In the genomic region with DNA sequence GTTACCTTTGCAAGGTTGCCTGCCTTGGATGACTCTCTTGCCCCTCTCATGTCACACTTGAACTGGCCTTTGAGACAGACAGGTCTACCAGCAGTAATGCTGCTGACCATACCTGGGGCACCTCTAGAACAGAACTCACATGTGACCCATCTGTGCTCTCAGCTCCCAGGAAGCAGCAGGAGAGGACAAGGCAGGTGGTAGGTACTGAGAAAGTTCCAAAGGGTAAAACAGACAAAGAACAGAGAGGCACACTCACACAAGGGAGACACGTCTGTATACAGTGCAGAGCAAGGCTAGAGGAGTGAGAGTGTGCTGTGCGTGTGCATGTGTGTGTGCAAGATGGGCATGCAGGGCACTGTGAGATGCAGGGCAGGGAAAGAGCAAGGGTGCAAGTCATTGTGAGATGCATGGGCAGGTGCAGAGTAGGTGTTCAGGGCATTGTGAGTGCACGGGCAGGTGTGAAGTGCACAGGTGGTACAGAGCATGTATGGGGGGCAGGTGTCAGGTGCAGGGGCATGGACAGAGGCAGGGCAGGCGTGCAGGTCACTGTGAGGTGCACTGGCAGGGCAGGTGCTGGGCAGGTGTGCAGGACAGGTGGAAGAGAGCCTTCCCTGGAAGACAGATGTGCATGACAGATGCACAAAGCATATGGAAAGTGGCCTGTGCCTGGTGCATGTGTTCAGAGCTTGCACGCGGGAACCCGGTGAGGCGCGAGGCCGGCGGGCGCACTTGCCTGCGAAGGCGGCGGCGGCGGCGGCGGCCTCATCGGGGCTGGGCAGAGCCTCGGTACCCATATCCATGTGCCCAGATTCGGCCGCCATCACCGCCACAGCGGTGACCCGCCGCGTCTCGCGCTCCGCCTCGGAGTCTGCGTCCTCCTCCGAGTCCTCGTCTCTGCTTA, we compare ENCODE assay signal across 8 mouse cellular contexts. TPM values are rescaled to one million over a fixed set of nuclear protein-coding genes. Genes with fewer than 3 reads are reported as not detected.
A peak's percentile ranks its signal among the peaks of the same experiment; 100 is the strongest.
DNase-seq lines count a peak whose midpoint lies in the region; ATAC-seq lines count a peak whose summit lies in the region.

No protein-coding gene starts in this region.

- H3K9ac ChIP-seq in forebrain, embryonic 14.5 days (ENCODE audit: low read length): peak overlapping the region; percentile 90
- peak overlapping the region; percentile 95 for H3K9ac ChIP-seq in limb, embryonic 12.5 days (replicated peaks)

- peak; percentile 74 for DNase-seq in cerebellum, adult 11-12 months
- no peak for DNase-seq in cerebellum, adult 11 months
- DNase-seq in right cerebral cortex, adult 2 months (ENCODE audit: low spot score in 2 of 2): peak; percentile 10 to 29
- no peak for DNase-seq in right cerebral cortex, postnatal 25 days
- peak; percentile 46 for DNase-seq in forebrain, embryonic 14.5 days (ENCODE audit: low spot score)
- peak; percentile 70 for DNase-seq in thymus, postnatal 4 days

- H3K36me3 ChIP-seq in forebrain, embryonic 14.5 days (ENCODE audit: control insufficient read depth, insufficient read depth, low read length): peaks cover 22% of the 10 kb centered on the region
- H3K36me3 ChIP-seq in limb, embryonic 12.5 days: peaks cover 26% of the 10 kb centered on the region

- peak overlapping the region; percentile 100 for H3K4me2 ChIP-seq in forebrain, embryonic 14.5 days (ENCODE audit: low read length)
- H3K4me2 ChIP-seq in limb, embryonic 12.5 days: peak overlapping the region; percentile 97

- H3K9me3 ChIP-seq in forebrain, embryonic 14.5 days (replicated peaks; ENCODE audit: control insufficient read depth, low read length): no peaks in the 10 kb centered on the region
- H3K9me3 ChIP-seq in limb, embryonic 12.5 days: no peaks in the 10 kb centered on the region

- WGBS in forebrain, embryonic 14.5 days: 6% methylated on average over 32 of the region's 35 CpGs
- 5% methylated on average over 35 of the region's 35 CpGs for WGBS in limb, embryonic 12.5 days

- peak; percentile 15 for ATAC-seq in forebrain, embryonic 14.5 days
- ATAC-seq in limb, embryonic 12.5 days (ENCODE audit: insufficient number of reproducible peaks, insufficient read depth, low FRiP score, low TSS enrichment, low read depth): peak; percentile 14; the same call in 1 of the 2 replicates
- ATAC-seq in monocyte, adult 5-6 weeks (replicated peaks; ENCODE audit: insufficient number of reproducible peaks, low FRiP score, low TSS enrichment, poor library complexity, severe bottlenecking): 0 out of 2 replicates have a peak, but pooled peaks have one; percentile 2

- H3K27ac ChIP-seq in forebrain, embryonic 14.5 days (ENCODE audit: low read depth, low read length): peak overlapping the region; percentile 99
- peak overlapping the region; percentile 99 for H3K27ac ChIP-seq in limb, embryonic 12.5 days

- peak overlapping the region; percentile 66 for H3K4me3 ChIP-seq in forebrain, embryonic 14.5 days (ENCODE audit: low read depth, low read length)
- H3K4me3 ChIP-seq in limb, embryonic 12.5 days (replicated peaks): peak overlapping the region; percentile 63

- H3K27me3 ChIP-seq in forebrain, embryonic 14.5 days (replicated peaks; ENCODE audit: control insufficient read depth, insufficient read depth, low read length): no peaks in the 10 kb centered on the region
- no peaks in the 10 kb centered on the region for H3K27me3 ChIP-seq in limb, embryonic 12.5 days

- H3K4me1 ChIP-seq in forebrain, embryonic 14.5 days (ENCODE audit: control insufficient read depth, insufficient read depth, low read length): peaks cover 23% of the 10 kb centered on the region
- H3K4me1 ChIP-seq in limb, embryonic 12.5 days (replicated peaks): peaks cover 23% of the 10 kb centered on the region

RNA-seq across cellular contexts. Expression of a gene that starts 0.7 kb away (rescaled TPM):
- polyA plus RNA-seq in forebrain, embryonic 14.5 days (2014; fragmentation: Nextera tagmentation; extraction: Ambion mirVana): 118 and 143 TPM in 2 replicates
- 61.8 and 66.5 TPM in 2 replicates for polyA plus RNA-seq in limb, embryonic 12.5 days (2016; fragmentation: Nextera tagmentation; extraction: Ambion mirVana)
- 10.2 to 21.2 TPM (median 16.0 TPM) in 3 replicates for total RNA-seq in monocyte, adult 5-6 weeks (2017)

RNA-seq across cellular contexts. Expression of a gene that starts 0.7 kb away (rescaled TPM):
- polyA plus RNA-seq in forebrain, embryonic 14.5 days (2014; fragmentation: Nextera tagmentation; extraction: Ambion mirVana): 39.1 and 41.0 TPM in 2 replicates
- 50.7 and 52.0 TPM in 2 replicates for polyA plus RNA-seq in limb, embryonic 12.5 days (2016; fragmentation: Nextera tagmentation; extraction: Ambion mirVana)
- total RNA-seq in monocyte, adult 5-6 weeks (2017): 2.8 to 16.3 TPM (median 7.1 TPM) in 3 replicates

RNA-seq across cellular contexts. Expression of a gene that starts 11.9 kb away (rescaled TPM):
- 0.25 and 0.67 TPM in 2 replicates for polyA plus RNA-seq in forebrain, embryonic 14.5 days (2014; fragmentation: Nextera tagmentation; extraction: Ambion mirVana)
- polyA plus RNA-seq in limb, embryonic 12.5 days (2016; fragmentation: Nextera tagmentation; extraction: Ambion mirVana): 5.1 and 6.3 TPM in 2 replicates
- not detected in 3 replicates for total RNA-seq in monocyte, adult 5-6 weeks (2017)

RNA-seq across cellular contexts. Expression of a gene that starts 35.0 kb away (rescaled TPM):
- polyA plus RNA-seq in forebrain, embryonic 14.5 days (2014; fragmentation: Nextera tagmentation; extraction: Ambion mirVana): 0.37 and 0.68 TPM in 2 replicates
- polyA plus RNA-seq in limb, embryonic 12.5 days (2016; fragmentation: Nextera tagmentation; extraction: Ambion mirVana): 1.6 TPM in 2 replicates
- not detected in 3 replicates for total RNA-seq in monocyte, adult 5-6 weeks (2017)

RNA-seq across cellular contexts. Expression of a gene that starts 47.9 kb away (rescaled TPM):
- polyA plus RNA-seq in forebrain, embryonic 14.5 days (2014; fragmentation: Nextera tagmentation; extraction: Ambion mirVana): 1.5 and 2.6 TPM in 2 replicates
- polyA plus RNA-seq in limb, embryonic 12.5 days (2016; fragmentation: Nextera tagmentation; extraction: Ambion mirVana): 10.5 and 11.4 TPM in 2 replicates
- not detected in 3 replicates for total RNA-seq in monocyte, adult 5-6 weeks (2017)

Comparison
In these comparisons a context has a peak if more than half of its experiments do, and no peak if none do; other contexts are left out.
1. DNase-seq: peak in cerebellum, adult 11-12 months (single experiment), right cerebral cortex, adult 2 months (2 of 2), forebrain, embryonic 14.5 days (single experiment) and thymus, postnatal 4 days (single experiment); none in cerebellum, adult 11 months (single experiment) and right cerebral cortex, postnatal 25 days (single experiment).
2. Peak in every context shown above with its lines, with median percentiles within 50 percentile points of each other: ATAC-seq.